Mouse (Mus musculus) bone marrow, adult 2 months (tissue): ENCODE data around the gene Fam120a.

Source experiments
- CTCF ChIP-seq: fragments of 200-500 bp; IDR thresholded peaks from 2 replicates; pipeline ENCODE4 v1.5.1; 2011; ENCODE audit warnings: low read length, control low read depth; ENCODE audit not compliant: control insufficient read depth, insufficient read depth
- POLR2A ChIP-seq: fragments of 200-500 bp; IDR thresholded peaks from 2 replicates; pipeline ENCODE4 v1.6.1; 2011; ENCODE audit warnings: low read depth, mild to moderate bottlenecking, control low read depth, low read length, borderline replicate concordance; ENCODE audit not compliant: control insufficient read depth

DNA sequence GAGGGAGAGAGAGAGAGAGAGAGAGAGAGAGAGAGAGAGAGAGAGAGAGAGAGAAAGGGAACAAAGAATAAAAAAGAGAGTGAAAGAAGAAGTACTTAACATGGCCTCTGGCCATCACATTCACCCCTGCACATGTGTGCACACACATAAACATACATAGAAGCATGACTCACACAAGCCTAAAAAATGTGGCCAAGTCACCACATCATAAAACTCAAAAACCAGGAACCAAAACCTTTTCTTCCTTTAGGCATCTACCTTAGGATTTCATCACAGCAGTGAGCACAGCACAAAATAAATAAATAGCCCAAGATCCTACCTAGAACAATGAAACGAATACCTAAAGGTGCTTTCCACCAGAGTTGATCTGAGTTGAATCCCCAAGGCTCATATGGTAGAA lies 105.9 kb downstream of the Fam120a start:
- TF ChIP-seq CTCF (no peak), POLR2A (no peak)
